Mouse (Mus musculus) spleen, postnatal 4 days (tissue): ENCODE data around the gene Grcc10.

Experiments
- DNase-seq, 2 experiments: peaks; one replicate each; pipeline ENCODE4 v3.0.0; 2022; ENCODE audit warnings: low spot score in 2 of 2

The Grcc10 gene

GRCm38 (mm10) chr6:124699962-124700610 is 41.1 kb downstream of the Grcc10 start:
- DNase-seq: no peak

DNA sequence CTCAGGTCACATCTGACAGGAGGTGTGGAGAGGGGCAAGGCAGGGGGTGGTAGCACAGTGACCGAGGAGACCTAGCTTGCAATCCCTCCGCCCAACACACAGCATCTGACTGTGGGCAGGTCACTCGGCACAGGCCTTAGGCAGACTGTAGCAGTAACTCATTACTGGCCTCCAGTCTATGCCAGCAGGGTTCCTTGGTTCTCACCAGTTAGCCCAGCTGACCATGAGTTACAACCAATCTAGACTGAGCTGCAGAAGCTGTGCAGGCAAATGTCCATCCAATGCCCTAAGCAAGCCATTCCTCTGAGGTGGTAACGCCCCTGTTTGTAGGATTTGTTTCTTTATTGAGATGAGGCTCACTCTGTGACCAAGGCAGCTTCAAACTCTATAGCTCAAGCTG is 41.8 kb downstream of the Grcc10 start:
- DNase-seq: no peak

DNA sequence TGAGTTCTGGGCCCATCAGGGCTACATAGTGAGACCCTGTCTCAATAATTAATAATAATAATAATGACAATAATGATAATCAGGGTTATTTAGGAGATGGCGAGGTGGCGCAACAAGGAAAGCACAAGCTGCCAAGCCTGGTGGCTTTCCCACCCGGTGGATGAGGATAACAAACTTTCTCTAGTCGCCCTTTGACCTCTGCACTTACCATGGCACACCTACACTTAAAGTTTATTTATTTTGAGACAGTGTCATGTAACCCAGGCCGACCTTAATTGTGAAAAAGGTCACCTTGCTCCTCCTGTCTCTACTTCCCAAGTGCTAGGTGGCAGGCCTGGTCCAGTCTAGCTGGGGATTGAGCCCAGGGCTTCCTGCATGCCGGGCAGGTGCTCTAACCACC is 42.4 kb downstream of the Grcc10 start:
- DNase-seq: no peak

DNA sequence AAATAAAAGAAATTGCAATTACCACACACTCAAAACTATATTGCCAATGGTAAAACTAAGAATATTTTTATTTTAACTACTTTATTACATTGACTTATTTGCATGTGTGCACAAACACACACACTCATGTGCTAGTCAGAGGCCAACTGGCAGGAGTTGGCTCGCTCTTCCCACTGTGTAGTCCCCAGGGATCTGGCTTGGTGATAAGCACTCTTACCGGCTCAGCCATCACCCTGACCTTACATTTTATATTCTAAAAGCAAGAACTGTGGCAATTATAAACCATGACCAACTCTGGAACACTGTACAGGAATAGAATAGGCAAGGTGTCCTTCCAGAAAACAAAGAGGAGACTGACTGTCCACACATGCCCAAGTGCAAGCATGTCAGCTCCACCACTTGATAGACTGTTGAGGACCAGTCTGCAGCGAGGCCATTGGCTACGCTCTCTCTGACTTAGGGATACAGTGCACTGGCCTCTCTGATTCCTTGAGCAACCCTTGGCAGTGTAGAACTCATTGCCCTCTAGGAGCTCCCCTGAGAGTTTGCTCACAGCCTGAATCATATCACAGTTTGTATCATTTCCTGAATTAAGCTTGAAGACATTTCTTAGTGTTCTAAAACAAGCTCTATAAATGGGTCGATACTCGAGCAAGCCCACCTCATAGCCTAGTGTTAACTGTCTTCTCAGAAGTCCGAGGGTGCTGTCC is 44.6 kb downstream of the Grcc10 start:
- DNase-seq: no peak

DNA sequence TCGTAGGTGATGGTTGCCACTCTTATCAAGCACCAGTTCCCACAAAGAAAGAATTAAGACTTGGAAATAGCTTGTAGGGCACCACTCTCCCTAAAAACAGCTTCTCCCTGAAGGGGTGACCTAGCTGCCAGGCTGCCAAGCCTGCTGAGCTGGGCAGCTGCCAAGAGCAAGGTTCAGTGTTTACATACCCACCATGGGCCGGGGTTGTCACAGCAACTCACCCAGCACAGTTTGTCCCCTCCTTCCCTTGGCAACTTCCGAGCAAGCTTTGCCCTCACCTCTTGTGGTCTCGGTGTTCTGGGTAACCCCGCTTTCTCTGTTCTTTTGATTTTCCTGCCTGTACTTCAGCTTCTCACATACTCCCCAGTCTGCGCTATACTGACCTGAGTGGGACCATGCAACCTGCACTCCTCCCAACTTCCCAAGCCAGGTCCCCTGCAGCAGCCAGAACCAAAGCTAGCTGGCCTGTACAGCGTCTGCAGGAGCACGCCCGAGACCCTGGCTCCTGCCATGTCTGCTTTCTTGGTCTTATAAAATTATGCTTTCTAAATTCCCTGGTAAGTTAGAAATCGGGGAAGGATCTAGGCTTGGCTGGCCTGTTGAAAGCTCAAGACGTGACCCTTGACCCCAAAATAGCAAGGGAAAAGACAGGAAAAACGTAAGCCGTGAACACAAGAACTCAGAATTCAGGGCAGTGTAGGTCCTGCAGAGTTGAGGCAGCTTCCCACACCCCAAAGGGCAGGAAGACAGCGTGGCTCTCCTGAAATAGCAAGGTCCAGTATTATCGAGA is 46.8 kb downstream of the Grcc10 start:
- no peak for DNase-seq

- no peak for DNase-seq
Measured at GRCm38 (mm10) chr6:124693243-124693981, 47.8 kb downstream of the Grcc10 start.

GRCm38 (mm10) chr6:124690517-124690916 is 50.7 kb downstream of the Grcc10 start:
- DNase-seq: no peak
